Mouse (Mus musculus): ENCODE data around the gene Ino80d.

Ino80d gene

DNA sequence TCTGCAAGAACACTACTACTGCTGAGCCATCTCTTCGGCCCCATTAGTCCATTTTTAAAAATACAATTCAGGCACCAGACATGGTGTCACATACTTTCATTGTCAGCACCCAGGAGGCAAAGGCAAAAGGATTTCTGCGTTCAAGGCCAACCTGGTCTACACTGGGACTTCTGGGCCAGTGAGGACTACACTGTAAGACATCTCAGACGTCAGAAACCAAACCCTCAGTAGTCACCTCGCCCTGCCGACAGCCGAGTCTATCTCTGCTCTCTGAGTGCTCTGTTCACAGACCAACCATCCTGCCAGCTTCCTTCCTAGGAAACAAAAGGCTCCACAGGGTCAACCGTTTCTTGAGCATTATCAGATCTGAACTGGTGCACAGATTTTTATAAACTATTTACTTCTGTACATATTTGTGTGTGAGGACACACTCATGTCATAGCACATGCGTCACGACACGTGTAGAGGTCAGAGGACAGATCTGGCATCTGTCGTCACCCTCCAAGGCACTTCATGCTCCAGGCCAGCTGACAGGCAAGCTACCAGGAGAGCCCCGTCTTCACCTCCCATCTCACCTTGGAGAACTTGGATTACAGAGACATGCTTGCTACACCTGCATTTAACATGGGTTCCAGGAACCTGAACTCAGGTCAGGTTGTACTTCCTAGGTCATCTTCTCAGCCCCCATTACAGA lies 11.6 kb downstream of the Ino80d start:
- DNase-seq = no peak

DNA sequence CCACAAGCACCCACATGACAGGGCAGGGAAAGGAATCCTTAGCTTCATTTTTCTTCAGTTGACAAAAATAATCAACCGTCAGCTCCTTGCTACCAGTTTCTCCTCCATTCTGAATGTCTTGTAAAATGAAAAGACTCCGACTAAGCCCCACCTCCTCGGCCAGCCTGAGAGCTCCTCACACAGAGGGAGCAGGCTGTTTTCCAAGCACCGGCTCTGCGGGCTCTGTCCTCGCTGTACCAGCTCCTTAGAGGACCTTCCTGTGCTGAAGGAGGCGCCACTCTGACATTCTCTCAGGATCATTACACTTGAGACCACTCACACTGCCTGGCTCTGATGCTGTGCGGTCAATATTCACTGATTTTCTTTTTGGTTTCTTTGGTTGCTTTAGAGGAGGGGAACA lies 14.3 kb downstream of the Ino80d start:
- DNase-seq = no peak

DNA sequence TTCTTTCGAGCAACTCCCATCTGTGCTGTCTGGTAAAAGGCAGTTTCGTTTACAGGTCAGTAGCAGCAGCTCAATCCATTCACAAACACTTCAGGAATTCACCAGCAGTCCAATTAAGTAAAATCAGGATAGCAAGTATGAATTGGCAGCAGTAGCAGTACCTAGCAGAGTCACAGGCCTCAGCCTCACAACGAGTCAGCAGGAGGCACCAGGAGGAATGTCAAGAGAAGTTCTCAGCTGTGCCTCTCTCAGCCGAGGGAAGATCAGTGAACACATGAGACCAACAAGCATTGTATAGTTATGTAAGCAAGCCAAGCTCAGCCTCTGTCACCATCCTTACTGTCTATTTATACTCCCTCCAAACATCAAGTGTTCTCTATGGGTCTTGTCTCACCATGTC lies 15.6 kb downstream of the Ino80d start:
- DNase-seq = no peak

DNA sequence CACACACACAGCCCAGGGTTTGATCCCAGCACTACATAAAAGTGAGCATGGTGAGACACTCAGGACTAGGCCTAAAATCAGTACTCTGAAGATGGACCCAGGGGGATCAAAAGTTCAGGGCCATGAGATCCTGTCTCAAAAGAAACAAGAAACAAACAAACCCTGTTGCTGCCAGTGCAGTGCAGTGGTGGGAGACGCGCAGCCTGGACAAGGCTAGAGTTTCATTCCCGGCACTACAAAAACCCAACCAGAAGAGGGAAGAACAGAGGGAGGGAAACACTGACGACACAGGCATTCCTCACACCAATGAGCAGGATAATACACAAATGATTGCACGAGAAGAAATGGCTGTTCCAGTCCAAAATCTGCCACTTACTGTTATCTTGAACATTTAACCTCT lies 18.4 kb downstream of the Ino80d start:
- DNase-seq = no peak

DNA sequence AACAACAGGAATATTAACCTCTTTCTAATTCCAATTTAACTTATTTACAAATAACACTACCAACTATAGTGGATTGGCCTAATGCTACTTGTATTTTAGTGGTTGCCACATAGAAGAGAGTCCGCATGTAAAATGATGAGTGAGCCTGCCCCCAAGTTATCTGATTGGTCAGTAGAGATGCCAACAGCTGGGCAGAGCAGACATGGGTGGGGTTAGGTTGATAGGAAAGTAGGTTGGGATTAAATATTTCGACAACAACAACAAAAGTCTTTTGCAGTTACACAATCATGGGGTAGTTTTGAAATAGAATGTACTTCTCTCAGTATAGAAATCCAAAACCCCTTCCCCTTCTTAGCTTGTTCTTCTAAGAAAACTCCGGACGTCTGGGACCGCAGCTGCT lies 24.7 kb downstream of the Ino80d start:
- DNase-seq = no peak

DNA sequence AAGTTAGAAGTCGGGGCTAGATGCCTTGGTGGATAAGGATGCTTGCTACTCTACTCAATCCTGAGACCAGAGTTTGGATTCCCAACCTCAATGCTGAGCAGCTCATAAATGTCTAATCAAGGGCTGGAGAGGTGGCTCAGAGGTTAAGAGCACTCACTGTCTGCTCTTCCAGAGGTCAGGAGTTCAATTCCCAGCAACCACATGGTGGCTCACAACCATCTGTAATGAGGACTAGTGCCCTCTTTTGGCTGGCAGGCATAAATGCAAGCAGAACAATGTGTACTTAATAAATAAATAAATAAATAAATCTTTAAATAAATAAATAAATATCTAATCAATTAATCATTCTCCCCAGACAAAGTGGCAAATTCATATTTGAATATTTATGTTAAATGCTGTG lies 25.9 kb downstream of the Ino80d start:
- no peak for DNase-seq

DNA sequence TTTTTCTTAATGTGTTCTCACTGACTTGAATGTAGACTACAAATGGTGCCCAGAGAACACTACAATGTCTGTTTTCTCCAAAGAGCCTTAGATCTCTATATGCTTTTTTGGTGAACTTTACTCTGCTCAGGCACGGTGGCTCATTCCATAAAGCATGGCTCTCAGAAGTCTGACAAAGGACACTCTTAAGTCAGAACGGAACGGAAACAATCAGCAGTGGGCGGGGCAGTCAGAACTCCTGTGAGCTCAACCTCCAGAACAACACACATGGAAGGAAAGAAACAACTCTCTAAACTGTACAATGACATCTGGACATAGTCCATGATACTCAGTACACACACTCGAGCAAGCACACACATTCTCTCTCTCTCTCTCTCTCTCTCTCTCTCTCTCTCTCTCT lies 34.2 kb downstream of the Ino80d start:
- no peak for DNase-seq

DNA sequence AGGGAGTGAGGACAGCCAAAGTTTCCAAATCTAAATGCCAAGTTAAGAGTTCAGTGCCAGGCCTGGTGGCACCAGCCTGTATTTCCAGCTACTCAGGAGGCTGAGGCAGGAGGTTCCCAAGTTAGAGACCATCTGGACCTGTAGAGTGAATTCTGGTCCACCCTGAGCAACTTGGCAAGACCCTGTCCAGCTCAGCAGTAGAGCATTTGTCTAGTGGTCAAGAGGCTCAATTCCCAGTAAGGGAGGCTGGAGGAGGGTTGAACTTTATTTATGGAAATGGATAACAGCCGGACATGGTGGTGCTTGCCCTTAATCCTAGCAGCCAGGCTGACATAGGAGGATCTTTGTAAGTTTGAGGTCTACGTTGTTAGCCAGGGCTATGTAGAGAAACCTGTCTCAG lies 38.1 kb downstream of the Ino80d start:
- DNase-seq = peak in 1 of 2 experiments; percentile 28

DNA sequence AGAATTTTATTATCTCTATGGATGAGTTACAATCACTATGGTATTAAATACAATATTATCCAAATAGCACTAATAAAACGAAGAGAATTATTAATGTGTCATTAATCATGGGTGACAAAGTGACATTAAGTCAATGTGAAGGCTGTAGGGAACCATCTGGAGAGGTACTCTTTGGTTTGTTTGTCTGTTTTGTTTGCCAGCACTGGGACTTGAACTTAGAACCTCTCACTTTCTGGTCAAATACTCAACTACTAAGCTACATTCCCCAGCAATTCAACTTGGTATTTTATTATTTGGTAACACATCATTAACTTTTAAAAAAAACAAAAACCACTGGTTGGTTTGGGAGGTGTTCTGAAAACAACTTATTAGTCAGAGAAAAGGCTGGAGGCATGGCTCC lies 43.1 kb downstream of the Ino80d start:
- no peak for DNase-seq

DNA sequence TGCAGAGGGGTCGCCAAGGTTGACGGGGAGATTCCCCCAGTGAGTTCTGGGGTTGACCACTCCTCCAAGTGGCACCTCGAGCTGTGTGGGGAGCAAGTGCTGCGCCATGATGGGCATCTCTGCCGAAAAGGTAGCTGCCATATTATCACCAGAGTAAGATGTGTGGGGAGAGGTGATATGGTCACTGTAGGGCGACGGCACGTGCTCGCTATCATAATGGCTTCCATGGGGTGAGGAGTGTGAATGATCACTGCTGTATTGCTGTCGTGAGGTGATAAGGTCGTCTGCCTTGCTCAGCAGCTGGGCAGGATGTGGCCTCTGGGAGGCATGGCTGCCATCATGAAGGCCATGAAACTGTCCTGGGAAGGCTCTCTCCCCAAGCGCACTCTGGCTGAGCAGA lies 56.1 kb downstream of the Ino80d start:
- DNase-seq = no peak

DNA sequence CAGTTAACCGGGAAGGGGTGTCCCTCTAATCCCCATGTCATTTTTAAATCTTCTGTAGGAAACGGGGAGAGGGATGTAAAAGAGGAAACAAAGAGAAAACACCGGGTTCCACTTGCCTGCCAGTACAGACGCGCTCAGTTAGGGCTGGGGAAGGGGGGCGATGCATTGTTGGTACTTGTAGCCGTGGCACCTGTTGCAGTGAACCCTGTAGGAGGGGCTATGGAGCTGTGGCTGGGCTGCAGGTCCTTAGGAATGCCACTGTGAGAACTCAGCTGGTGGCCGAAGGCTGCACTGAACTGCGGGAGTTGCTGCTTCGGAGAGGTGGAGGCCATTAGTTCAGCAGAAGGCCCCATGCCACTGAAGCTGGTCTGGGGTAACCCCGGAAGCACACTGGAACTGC lies 56.6 kb downstream of the Ino80d start:
- DNase-seq = no peak

DNA sequence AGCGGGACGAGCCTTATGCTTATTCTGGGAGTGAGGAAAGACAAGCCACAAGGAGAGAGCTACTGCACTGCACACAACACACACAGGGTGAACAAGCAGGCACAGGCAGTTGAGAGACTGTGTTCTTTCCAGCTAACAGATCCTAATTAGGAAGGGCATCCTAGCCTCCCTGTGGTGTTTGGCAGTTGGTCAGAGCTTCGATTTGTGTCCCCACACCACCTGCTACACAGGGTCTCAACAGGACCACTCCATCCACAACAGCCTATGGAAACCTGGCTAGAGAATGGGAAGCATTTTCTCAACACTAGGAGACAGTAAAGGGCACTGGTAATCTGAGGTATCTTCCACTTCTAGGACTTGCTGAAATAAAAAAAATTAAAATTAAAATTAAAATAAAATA lies 57.1 kb downstream of the Ino80d start:
- peak; percentile 42 to 49 for DNase-seq

DNA sequence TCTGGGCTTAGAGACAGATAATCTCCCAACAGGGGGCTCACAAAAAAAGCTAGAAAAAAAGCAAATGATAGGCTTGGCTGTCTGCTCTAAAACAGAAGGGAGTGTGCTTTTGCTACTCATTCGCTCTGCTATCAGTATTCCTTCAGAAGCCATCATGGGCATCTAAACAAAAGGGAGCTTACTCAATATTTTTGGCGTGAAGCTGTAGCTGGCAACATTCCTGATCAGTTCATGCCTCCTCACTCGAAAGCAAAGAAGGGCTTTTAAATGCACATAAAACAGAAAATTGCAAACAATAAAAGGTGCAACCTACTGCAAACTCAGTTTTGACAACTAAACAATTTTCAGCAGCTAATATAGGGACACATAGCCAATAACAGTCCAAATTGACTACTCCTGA lies 59.1 kb downstream of the Ino80d start:
- peak in 1 of 2 experiments; percentile 60 for DNase-seq

DNA sequence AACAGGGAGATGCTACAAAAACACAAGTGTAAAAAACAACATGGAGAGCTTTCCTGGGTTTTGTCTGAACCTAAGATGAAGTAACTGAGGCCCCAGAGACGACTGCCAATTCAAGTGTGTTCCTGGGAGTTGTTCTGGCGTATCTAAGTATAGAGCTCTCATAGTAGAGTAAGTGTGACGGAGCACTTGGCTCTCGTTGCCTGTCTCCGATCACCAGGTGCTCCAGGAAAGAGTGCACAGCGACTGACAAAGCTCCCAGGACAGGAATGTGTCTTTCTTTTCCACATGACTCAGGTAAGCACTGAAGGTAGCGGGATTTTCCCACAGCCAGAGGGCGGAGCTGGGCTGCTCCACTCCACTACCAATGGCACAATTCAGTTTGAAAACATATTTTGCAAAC lies 63.6 kb downstream of the Ino80d start:
- DNase-seq = peak; percentile 60 to 72

DNA sequence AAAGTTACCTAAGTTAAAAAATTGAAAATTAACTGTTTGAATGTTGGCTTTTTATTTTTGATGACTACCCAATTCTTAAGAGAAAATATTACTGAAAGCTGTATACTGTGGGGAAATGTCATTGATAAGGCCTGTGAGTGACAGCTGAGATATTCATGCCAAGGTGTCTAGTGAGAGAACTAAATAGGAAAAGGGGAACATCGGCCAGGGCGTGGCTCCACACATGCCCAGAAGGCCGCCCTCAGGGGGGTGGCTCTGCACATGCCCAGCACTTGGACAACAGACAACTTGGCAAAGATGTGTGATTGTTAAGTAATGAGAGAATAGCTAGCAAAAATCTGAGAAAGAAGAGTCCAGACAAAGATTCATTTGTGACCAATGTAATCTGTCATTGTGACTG lies 64.5 kb downstream of the Ino80d start:
- DNase-seq = peak; percentile 87 to 92

DNA sequence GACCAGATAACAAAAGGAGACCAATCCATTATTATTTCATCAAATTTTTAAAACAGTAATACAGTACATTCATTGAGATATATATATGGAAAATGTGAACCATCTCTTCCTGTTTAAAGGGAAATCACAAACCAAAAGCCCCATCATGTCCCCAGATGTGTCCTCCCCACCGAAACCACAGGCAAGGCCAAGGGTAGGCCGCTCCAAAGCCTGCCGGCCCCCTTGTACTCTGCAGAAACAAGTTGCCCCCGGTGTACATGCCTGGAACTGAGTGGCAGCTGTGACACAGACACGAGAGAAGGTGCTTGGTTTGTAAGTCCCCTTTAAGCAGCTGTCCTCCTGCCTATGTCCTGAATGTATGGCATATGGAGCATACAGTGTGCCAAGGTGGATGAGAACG lies 66.5 kb downstream of the Ino80d start:
- DNase-seq = peak in 1 of 2 experiments; percentile 38

DNA sequence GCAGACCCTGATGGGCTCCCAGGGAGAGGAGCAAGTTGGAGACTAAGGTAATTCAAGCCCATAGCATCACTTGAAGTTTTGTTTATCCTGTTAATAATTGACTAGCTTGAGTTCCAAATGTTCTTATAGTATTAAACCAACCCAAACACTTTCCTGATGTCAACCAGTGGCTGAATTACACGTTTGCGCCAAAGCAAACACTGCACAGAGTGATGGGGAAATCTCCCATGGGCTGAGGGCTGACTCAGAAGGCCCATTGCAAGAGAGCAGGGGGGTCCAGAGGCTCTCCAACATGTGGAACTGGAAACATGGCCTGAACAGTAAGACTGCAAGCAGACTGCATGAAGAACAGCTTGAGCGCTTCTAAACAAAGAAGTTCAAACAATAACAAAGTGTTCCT lies 81.5 kb downstream of the Ino80d start:
- no peak for DNase-seq

DNA sequence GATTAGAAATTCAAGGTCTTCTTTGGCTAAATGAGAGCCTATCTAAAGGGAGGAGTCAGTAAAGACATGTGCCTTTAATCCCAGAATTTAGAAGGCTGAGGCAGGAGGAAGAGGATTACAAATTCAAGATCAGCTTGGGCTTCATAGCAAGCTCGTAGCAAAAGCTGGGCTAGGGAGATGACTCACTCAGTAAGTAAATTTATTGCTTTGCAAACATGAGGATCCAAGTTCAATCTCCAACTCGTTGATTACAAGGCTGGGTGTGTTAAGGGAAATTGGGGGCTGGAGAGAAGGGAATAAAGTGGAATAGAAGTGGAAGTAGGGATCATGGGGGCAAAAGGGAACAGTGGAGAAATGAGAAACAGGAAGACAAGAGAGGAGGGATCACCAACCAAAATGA lies 94.6 kb downstream of the Ino80d start:
- no peak for DNase-seq

DNA sequence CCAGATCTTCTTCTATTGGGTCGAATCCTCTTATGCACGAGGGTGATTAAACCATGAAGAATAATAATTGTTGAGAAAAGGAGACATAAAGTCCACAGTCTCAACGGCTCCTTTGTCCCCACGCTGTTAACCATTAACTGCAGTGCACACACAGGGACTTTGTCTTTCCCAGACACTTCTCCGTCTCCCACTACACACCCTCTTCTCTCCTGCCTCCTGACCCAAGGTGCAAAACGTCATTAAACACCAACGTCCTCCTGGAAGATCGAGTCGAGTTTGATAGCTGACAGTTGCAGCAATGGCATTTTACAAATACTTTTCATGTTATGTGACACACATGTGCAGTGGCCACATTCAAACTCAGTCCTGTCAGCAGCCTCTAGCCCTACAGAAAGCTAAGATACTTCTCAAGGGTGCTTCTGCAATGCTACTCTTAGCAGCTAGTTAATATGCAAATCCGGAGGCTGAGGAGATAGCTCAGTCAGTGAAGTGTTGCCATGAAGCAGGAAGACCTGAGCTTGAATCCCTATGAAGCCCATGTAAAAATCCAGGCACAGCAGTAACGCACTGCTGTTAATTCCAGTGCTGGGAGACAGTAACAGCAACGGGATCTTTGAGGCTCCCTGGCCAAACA lies 109.3 kb downstream of the Ino80d start:
- DNase-seq = no peak

DNA sequence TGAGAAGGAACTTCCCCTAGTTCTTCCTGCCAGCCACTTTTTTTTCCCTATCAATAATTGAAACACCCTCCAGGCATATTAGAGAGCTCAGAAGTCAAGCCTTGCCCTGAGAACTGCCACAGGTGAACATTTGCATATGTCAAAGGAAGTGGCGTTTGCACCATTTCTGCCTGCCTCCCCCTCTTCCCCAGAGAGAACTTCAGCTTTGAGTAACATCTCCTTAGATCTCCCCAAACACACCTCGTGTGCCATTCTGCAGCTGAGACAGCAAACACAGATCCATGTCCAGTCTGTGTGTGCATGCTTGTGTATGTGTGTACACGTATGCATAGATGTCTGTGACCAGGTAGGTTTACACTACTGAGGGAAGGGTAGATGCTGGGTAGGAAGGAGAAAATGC lies 112.6 kb downstream of the Ino80d start:
- no peak for DNase-seq

DNA sequence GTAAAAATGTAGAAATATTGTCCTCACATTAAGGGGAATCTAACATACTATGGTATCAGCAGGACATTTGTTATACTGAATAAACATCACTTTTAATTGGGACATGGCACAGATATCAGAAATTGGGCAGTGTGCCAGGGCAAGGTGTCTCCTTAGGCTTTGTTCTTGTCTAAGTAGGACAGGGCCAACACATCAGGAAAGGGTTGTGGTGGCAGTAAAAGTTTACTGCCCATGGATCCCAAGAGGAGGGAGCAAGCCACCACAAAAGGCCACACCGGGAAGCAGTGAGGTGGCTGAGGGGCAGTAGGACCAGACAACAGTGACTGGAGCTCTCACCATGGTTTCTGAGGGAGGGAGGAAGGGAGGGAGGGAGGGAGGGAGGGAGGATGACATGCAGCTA lies 121.1 kb downstream of the Ino80d start:
- DNase-seq = peak in 1 of 2 experiments; percentile 42

DNA sequence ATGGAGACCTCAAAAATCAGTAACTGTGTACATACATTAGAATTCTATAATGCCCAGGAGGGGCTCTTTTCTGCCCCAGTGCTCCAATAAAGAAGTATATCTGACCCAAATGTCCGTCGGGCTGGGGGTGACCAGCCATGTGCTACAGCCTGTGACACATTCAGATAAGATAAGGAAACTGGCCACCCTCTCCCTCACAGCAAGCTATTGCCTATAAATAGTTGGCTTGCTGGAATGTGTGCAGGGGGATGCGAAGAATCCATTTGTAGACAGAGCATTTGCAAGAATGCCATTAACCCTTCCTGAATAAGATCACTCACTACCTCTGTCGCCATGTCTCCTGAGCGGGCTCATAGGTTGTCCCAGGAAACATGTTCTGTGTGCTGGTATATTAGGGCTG lies 121.8 kb downstream of the Ino80d start:
- no peak for DNase-seq

DNA sequence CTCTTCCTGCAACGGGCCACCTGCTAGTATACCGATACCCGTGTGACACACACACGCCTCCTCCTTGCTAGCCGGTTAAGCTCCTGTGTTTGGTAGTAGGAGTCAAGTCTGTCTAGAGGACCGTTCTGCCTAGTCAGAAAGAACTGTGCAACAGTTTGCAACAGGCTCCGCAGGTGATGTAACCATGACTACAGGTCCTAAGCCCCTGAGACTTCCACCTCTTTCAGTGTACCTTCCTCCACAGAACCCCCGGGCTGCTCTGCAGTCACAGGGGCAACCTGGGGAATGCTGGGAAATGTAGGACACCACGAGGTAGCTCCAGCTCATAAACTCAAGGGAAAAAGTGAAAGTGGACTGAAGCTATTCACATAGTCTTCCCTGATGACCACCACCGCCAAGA lies 123.4 kb downstream of the Ino80d start:
- DNase-seq = no peak

DNA sequence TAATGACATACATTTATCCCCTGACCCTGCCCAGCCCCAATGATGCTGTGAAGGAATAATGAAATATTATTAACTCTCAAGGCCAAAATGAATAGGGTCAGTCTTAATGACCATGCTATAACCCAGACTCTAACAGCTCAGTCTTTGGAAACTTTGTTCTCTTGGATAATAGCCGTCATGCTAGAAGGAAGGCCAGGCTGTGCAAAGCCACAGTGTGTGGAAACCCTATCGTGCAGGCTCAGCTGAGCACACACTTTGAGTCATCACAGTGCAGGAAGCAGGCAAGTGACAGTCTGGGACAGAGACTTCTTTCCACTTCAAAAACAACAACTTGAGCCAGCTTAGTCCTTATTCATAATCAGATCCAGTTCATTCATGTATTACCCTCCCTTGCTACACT lies 126.9 kb downstream of the Ino80d start:
- DNase-seq = no peak

DNA sequence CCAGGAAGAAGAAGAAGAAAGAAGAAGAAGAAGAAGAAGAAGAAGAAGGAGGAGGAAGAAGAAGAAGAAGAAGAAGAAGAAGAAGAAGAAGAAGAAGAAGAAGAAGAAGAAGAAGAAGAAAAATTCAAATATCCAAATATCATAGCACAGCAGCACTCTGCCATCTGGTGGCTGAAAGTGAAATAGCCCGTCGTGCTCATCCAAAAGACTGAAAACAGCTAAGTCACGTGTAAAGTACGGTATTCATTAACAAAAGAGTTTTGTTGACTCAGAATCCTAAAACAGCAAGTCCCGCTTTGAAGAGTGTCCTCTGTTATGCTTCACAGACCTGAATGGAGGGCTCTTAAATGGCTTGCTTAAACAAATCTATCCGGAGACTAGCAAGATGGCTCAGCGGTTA lies 128.2 kb downstream of the Ino80d start:
- DNase-seq = peak; percentile 61 to 75

Data from cerebellum, postnatal 25 days (tissue).